8 mouse cellular contexts compared by ENCODE assay signal in genomic region chr11:98438331-98439158, GRCm38 (mm10). TPM values are rescaled to one million over a fixed set of nuclear protein-coding genes. Genes with fewer than 3 reads are reported as not detected.
A peak's percentile ranks its signal among the peaks of the same experiment; 100 is the strongest.
DNase-seq lines count a peak whose midpoint lies in the region; ATAC-seq lines count a peak whose summit lies in the region.

Gene Mien1, minus strand, starts transcription at chr11:98438991.

- ATAC-seq in hindbrain, embryonic 11.5 days (ENCODE audit: low FRiP score): peak; percentile 87

- 3% methylated on average over 43 of the region's 43 CpGs for WGBS in hindbrain, embryonic 11.5 days

- no peaks in the 10 kb centered on the region for H3K9me3 ChIP-seq in hindbrain, embryonic 11.5 days (ENCODE audit: control insufficient read depth, low read length)

- peak; percentile 93 for DNase-seq in MN1 (ENCODE audit: low spot score)
- DNase-seq in cerebellum, adult 9-10 months: peak; percentile 93
- peak; percentile 85 to 98 for DNase-seq in frontal cortex, adult 2 months (ENCODE audit: extremely low spot score in 1 of 2, low spot score in 1 of 2)
- peak; percentile 98 for DNase-seq in hindbrain, embryonic 11.5 days (ENCODE audit: low spot score)
- peak; percentile 99 for DNase-seq in layer of hippocampus, postnatal 10 days (ENCODE audit: low spot score in 2 of 2)
- DNase-seq in lung, postnatal 10 days: peak; percentile 96
- DNase-seq in ovary, postnatal 36 days (ENCODE audit: low spot score): peak; percentile 96
- DNase-seq in thymus, postnatal 25 days: peak; percentile 96

- H3K27me3 ChIP-seq in hindbrain, embryonic 11.5 days (ENCODE audit: control insufficient read depth, insufficient read depth, low read length): no peaks in the 10 kb centered on the region

- no peaks in the 10 kb centered on the region for H3K4me1 ChIP-seq in hindbrain, embryonic 11.5 days (replicated peaks; ENCODE audit: control insufficient read depth, insufficient read depth, low read length)

- peak within 1 kb of the TSS; percentile 63 for H3K4me3 ChIP-seq in hindbrain, embryonic 11.5 days (ENCODE audit: low read depth, low read length)

- H3K27ac ChIP-seq in hindbrain, embryonic 11.5 days (ENCODE audit: low read depth, low read length): no peak within 1 kb of the TSS

- H3K36me3 ChIP-seq in hindbrain, embryonic 11.5 days (ENCODE audit: control insufficient read depth, insufficient read depth, low read length): no peaks in the 10 kb centered on the region

- H3K4me2 ChIP-seq in hindbrain, embryonic 11.5 days (replicated peaks; ENCODE audit: low read depth, low read length): peak within 1 kb of the TSS; percentile 79

- H3K9ac ChIP-seq in hindbrain, embryonic 11.5 days (ENCODE audit: low read depth, low read length): peak within 1 kb of the TSS; percentile 62

RNA-seq across cellular contexts. Expression of gene Mien1, which starts in this region (rescaled TPM):
- 177 and 209 TPM in 2 replicates for polyA plus RNA-seq in frontal cortex, adult 2 months (2012; rRNA removed)
- polyA plus RNA-seq in hindbrain, embryonic 11.5 days (2014; fragmentation: Nextera tagmentation; extraction: Ambion mirVana): 152 and 167 TPM in 2 replicates
- 100 to 1,000 TPM; 108 to 110 TPM for total RNA-seq in layer of hippocampus, postnatal 10 days (2021)
